Mouse (Mus musculus): ENCODE measurements around the gene Psmb5. TPM values are rescaled to one million over a fixed set of nuclear protein-coding genes. Genes with fewer than 3 reads are reported as not detected.
A peak's percentile ranks its signal among the peaks of the same experiment; 100 is the strongest.

Psmb5 gene
- polyA plus RNA-seq, 1 experiment from 2014 or later: 400 TPM

DNA sequence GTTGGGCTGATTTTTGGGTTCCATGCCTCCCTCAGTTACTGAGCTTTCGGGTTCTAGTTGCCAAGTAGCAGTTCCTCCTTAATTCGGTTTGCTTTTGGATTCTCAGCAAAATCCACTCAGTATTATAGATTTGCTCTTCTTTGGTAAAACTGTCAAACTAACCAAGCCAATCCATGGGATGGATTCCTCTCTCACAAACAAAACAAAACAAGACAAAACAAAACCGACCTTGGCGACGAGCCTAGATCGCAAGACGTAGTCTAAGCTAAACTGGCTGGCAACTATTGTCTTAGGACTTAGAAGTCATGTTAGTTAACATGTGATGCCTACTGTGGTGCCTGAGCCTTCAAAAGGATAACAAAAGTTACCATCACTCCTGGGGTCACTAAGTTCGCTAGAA, 14.1 kb downstream of the Psmb5 start:
- Histone ChIP-seq H3K9me3 (no peaks in the 10 kb centered on the region), H3K4me1 (peaks cover 23% of the 10 kb centered on the region), H3K4me3 (peak overlapping the region; percentile 55), H3K4me2 (replicated peaks) (peak overlapping the region; percentile 47), H3K36me3 (peaks cover 6% of the 10 kb centered on the region; the same call in 1 of the 2 replicates), H3K27me3 (no peaks in the 10 kb centered on the region), H3K9ac (replicated peaks) (no peak overlapping the region), H3K27ac (replicated peaks) (peak overlapping the region; percentile 50)
- ATAC-seq (ENCODE audit: low FRiP score, low read depth): no peak
- 87% methylated on average over 8 of the region's 8 CpGs for WGBS

DNA sequence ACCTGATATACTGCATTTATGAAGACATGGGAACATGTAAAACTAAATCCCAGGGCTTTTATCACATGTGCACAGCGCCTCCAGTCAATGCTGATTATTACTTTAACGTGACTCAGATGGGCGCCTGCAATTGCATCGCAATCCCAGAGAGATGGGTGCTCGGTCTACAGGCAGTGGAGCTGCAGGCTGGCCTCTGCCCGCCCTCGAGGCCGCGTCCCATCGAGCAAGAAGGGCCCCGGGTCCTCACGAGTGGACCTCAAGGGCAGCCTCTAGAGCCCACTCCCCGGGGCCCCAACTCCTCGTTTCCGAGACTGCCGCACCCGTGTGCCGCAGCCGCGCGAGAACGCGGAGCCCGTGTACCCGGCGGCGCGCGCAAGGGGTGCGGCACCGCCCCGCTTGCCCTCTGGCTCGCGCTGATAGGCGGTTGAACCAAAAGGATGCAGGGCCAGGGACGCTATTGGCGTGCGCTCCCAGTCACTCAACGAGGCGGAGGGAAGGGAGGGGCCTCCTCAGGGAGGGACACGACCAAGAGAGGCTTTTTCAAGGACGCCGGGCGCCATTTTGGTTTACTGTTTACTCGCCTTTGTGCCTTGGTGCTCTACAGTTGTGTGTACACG, 14.7 kb downstream of the Psmb5 start:
- H3K9ac ChIP-seq (replicated peaks): peak overlapping the region; percentile 71
- H3K4me1 ChIP-seq: peaks cover 23% of the 10 kb centered on the region
- ATAC-seq (ENCODE audit: low FRiP score, low read depth): peak; percentile 99
- WGBS: under 1% methylated on average over 46 of the region's 46 CpGs
- H3K36me3 ChIP-seq: peaks cover 6% of the 10 kb centered on the region; the same call in 1 of the 2 replicates
- peak overlapping the region; percentile 55 for H3K4me3 ChIP-seq
- peak overlapping the region; percentile 47 for H3K4me2 ChIP-seq (replicated peaks)
- peak overlapping the region; percentile 81 for H3K27ac ChIP-seq (replicated peaks)
- H3K27me3 ChIP-seq: no peaks in the 10 kb centered on the region
- H3K9me3 ChIP-seq: no peaks in the 10 kb centered on the region

DNA sequence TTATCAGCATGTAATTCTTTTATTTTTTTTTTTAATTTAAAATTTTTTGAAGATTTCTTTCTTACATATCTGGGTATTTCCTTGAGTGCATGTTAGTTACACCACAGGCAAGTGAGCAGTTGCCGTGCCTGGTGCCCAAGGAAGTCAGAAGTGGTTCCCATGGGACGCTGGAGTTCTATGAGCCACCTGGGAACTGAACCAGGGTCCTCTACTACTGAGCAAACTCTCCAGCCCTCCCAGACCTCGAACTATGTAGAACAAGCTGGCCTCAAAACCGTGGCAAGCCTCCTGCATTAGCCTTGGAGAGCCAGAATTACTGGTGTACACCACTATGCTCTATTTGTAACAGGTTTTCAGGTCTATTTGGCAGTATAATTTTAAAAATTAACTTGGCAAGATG, 15.2 kb downstream of the Psmb5 start:
- Histone ChIP-seq H3K9ac (replicated peaks) (peak overlapping the region; percentile 71), H3K4me2 (replicated peaks) (peak overlapping the region; percentile 47)
- peak; percentile 14 for ATAC-seq (ENCODE audit: low FRiP score, low read depth)

DNA sequence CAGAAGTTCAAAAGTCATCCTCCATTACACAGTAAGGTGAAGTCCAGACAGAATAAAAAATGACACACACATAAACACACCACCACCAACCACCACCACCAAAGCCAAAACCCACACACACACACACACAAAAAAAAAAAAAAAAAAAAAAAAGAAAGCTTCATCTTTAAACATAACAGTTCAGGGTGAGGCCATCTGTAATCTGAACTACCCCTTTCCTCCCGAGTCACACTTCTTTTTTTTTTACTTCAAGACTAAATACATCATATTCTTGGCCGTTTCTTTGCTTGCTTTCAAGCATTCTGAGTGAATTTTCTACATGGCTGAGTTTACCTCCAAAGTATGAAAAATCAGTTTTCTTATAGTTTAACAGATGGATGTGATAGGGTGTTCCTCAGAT, 16.2 kb downstream of the Psmb5 start:
- no peak for ATAC-seq (ENCODE audit: low FRiP score, low read depth)
- Histone ChIP-seq H3K4me2 (replicated peaks) (no peak overlapping the region), H3K9ac (replicated peaks) (no peak overlapping the region), H3K4me1 (peaks cover 23% of the 10 kb centered on the region), H3K27me3 (no peaks in the 10 kb centered on the region), H3K9me3 (no peaks in the 10 kb centered on the region), H3K4me3 (no peak overlapping the region), H3K27ac (replicated peaks) (no peak overlapping the region), H3K36me3 (peaks cover 6% of the 10 kb centered on the region; the same call in 1 of the 2 replicates)
- WGBS: 85% methylated on average over 2 of the region's 2 CpGs

More for the DNA sequence above, 15.2 kb downstream of the Psmb5 start:
- H3K4me3 ChIP-seq: peak overlapping the region; percentile 55
- peak overlapping the region; percentile 81 for H3K27ac ChIP-seq (replicated peaks)
- peaks cover 6% of the 10 kb centered on the region; the same call in 1 of the 2 replicates for H3K36me3 ChIP-seq
- WGBS: 40% methylated on average over 4 of the region's 4 CpGs
- no peaks in the 10 kb centered on the region for H3K27me3 ChIP-seq
- H3K9me3 ChIP-seq: no peaks in the 10 kb centered on the region
- peaks cover 23% of the 10 kb centered on the region for H3K4me1 ChIP-seq

DNA sequence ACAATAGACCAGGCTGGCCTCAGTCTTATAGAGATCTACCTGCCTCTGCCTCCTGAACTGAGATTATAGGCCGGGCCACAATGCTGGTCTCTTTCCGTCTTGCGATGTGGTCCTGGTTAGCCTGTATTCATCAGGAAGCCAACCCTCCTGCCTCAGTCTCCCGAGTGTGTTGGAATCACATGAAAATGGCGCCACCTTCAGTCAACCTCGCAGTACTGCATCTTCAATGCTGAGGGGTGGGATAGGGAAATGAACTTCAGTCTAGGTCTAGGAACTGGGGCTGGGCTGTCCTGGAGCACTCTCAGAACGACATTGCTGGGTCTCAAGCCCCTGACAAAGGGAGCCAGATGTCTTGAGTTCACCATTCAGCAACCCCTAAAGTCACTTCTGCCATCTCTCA, 20.7 kb downstream of the Psmb5 start:
- Histone ChIP-seq H3K36me3 (peaks cover 24% of the 10 kb centered on the region), H3K27ac (replicated peaks) (no peak overlapping the region), H3K9ac (replicated peaks) (no peak overlapping the region), H3K4me3 (no peak overlapping the region), H3K4me1 (0 out of 2 replicates have a peak, but pooled peaks cover 4% of the 10 kb centered on the region), H3K4me2 (replicated peaks) (no peak overlapping the region), H3K9me3 (no peaks in the 10 kb centered on the region), H3K27me3 (no peaks in the 10 kb centered on the region)
- no peak for ATAC-seq (ENCODE audit: low FRiP score, low read depth)
- 79% methylated on average over 7 of the region's 7 CpGs for WGBS

DNA sequence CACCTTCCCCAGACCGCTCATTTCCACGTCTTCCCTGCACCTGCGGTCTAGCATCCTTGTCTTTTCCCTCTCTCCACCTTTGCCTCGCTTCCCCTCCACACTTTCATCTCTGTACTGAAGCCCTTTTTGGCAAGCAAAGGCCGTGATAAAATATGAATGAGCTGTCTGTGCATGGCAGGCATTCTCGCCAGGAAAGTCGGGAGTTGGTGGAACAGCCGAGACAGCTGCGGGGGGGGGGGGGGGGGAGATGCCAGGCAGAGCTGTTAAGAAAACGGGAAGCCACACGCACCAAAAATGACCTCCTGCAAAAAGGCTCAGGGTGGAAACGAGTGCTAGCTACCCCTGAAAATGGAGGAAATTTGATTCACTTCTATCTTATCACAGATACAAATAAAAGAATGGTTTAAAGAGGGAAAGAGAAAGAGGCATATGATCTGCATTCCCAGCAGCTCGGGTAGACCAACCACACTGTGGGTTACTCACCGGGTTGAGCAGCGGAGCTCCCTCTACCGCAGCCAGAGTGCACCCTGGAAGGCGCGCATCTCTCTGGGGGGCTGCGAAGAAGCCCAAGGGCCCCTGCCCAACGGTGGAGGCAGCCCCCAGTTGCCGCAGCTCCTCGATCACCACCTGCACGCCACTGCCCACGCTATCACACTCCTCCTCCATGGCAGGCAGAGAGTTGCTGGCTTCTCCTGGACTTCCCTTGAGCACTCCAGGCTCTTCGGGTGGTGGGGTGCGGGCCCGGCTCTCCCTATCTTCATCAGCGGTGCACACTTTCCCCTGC, 23.0 kb downstream of the Psmb5 start:
- no peak for ATAC-seq (ENCODE audit: low FRiP score, low read depth)
- Histone ChIP-seq H3K4me3 (no peak overlapping the region), H3K9me3 (no peaks in the 10 kb centered on the region)

DNA sequence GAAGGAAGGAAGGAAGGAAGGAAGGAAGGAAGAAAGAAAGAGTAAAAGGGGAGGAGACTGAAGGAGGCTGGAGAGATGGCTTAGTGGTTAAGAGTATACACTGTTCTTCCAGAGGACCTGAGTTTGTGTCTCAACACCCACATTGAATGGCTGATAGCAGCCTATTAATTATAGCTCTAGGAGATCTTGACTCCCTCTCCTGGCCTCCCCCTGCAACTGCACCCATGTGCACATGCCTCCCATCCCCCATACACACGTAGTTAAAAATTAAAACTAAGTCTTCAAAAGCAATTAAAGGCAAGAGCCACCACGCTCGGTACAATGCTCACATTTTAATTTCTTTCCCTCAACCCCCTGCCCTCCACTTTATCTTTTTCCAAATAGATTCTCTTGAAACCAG, 23.8 kb downstream of the Psmb5 start:
- H3K27me3 ChIP-seq: no peaks in the 10 kb centered on the region
- no peak overlapping the region for H3K27ac ChIP-seq (replicated peaks)
- H3K9me3 ChIP-seq: no peaks in the 10 kb centered on the region
- H3K4me3 ChIP-seq: no peak overlapping the region
- H3K4me2 ChIP-seq (replicated peaks): no peak overlapping the region
- no peak for ATAC-seq (ENCODE audit: low FRiP score, low read depth)
- WGBS: 94% methylated on average over 3 of the region's 3 CpGs
- peaks cover 19% of the 10 kb centered on the region for H3K36me3 ChIP-seq
- 0 out of 2 replicates have a peak, but pooled peaks cover 4% of the 10 kb centered on the region for H3K4me1 ChIP-seq
- no peak overlapping the region for H3K9ac ChIP-seq (replicated peaks)

More for the DNA sequence above, 23.0 kb downstream of the Psmb5 start:
- 0 out of 2 replicates have a peak, but pooled peaks cover 4% of the 10 kb centered on the region for H3K4me1 ChIP-seq
- H3K4me2 ChIP-seq (replicated peaks): no peak overlapping the region; the same call in 1 of the 2 replicates
- peaks cover 24% of the 10 kb centered on the region for H3K36me3 ChIP-seq
- no peak overlapping the region for H3K27ac ChIP-seq (replicated peaks)
- WGBS: 73% methylated on average over 28 of the region's 28 CpGs
- no peaks in the 10 kb centered on the region for H3K27me3 ChIP-seq
- H3K9ac ChIP-seq (replicated peaks): no peak overlapping the region

DNA sequence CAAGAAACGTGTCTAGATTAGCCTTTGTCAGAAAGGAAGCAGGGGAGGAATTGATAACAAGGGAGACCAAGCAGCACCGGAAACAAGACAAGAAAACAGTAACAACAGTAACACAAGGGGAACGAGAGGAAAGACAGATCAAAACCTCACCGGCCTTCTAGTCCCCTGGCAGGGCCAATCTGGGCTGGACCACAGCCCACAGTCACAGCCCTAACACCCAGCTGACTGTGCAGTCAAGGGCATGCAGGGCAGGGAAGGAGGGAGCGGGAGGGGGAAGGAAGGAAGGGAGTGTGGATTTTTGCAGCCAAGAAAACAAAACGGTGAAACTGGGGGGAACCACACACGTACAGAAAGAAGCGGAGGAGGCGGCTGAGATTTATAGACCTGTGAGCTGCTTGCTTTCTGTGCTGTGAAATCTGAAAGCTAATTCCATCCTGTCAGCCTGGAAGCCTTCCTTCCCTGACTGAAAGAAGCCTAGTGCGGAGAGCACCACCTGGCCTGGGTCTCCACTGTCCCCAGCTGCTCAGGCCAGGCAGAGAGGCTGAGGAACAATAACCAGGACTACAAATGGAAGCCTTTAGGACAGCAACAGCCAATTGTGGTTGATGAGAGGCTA, 25.4 kb downstream of the Psmb5 start:
- 81% methylated on average over 10 of the region's 10 CpGs for WGBS
- Histone ChIP-seq H3K27ac (replicated peaks) (0 out of 2 replicates have a peak overlapping the region, but pooled peaks have one; percentile 35), H3K9me3 (no peaks in the 10 kb centered on the region), H3K9ac (replicated peaks) (no peak overlapping the region), H3K4me2 (replicated peaks) (no peak overlapping the region), H3K36me3 (peaks cover 18% of the 10 kb centered on the region), H3K27me3 (no peaks in the 10 kb centered on the region), H3K4me1 (0 out of 2 replicates have a peak, but pooled peaks cover 4% of the 10 kb centered on the region), H3K4me3 (no peak overlapping the region)
- ATAC-seq (ENCODE audit: low FRiP score, low read depth): no peak

DNA sequence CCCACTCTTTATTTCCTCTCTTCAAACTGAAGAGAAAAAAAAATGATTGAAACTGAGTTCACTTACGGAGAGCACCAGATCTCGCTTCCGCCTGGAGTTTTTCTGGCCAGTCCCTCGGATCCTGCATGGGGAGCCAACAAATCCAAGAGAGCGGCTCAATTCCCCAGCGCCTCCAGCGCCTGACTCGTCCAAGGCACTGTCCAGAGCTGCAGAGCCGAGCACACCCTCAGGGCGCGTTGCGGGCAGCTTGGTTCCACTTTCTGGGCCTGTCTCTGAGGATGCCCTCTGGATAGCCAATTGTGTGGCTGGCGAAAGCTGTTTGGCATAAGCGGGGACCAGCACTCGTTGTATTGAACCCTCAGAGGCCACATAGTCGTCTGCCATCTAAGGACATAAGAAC, 26.8 kb downstream of the Psmb5 start:
- ATAC-seq (ENCODE audit: low FRiP score, low read depth): no peak
- Histone ChIP-seq H3K4me1 (0 out of 2 replicates have a peak, but pooled peaks cover 4% of the 10 kb centered on the region), H3K4me2 (replicated peaks) (no peak overlapping the region), H3K9me3 (no peaks in the 10 kb centered on the region), H3K36me3 (peaks cover 18% of the 10 kb centered on the region), H3K27ac (replicated peaks) (no peak overlapping the region), H3K27me3 (no peaks in the 10 kb centered on the region), H3K4me3 (no peak overlapping the region), H3K9ac (replicated peaks) (no peak overlapping the region)
- WGBS: 88% methylated on average over 16 of the region's 16 CpGs

DNA sequence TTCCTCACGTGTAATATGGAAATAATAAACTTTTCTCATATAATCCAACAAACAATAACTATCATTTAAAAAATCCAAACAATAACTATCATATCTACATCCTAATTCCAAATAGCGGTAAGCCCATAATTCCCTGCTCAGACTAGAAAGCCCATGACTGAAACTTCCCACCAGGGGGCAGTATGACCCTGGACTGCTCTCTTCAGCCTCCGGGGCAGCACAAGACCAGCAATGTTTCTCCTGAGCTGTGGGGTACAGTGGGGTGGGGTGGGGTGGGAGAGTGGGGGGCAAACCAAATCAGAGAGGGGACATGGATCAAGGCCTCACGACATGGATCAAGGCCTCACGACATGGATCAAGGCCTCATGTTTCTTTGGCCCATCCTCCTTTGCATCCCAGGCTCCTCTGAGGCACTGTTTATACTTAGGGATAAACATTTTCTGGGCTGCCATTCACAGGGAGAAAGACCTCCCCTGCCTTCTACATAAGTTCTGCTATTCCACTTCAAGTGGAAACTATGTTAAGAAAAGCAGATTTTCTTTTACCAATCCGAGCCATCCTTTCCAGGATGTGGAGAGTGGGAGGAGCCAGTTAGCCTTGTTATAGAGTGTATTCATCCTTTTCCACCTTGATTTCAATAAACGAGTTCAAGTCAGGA, 34.0 kb downstream of the Psmb5 start:
- no peak overlapping the region for H3K4me3 ChIP-seq
- WGBS: 51% methylated on average over 7 of the region's 7 CpGs
- H3K9ac ChIP-seq (replicated peaks): no peak overlapping the region
- peaks cover 13% of the 10 kb centered on the region for H3K36me3 ChIP-seq
- no peaks in the 10 kb centered on the region for H3K4me1 ChIP-seq
- H3K9me3 ChIP-seq: no peaks in the 10 kb centered on the region
- H3K27me3 ChIP-seq: no peaks in the 10 kb centered on the region
- H3K27ac ChIP-seq (replicated peaks): no peak overlapping the region
- ATAC-seq (ENCODE audit: low FRiP score, low read depth): peak; percentile 60
- H3K4me2 ChIP-seq (replicated peaks): no peak overlapping the region

DNA sequence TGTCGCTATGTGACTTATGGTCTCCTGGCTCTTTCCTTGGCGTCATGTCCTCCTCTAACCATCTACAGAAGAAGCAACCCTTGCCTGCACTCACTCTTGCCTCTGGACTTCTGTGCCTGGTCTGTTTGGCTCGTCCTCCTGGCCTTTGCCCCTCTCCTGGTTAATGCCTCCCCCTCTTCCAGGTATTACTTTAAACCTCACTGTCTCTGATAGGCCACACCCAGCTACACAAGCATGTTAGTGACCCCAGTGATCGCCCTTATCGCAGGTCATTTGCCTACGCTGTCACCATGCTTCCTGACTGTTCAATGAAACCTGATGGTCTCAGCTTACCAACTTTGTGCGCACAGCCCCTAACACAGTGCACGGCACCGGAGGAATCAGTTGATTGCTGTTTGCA, 35.3 kb downstream of the Psmb5 start:
- no peaks in the 10 kb centered on the region for H3K9me3 ChIP-seq
- H3K4me3 ChIP-seq: no peak overlapping the region
- H3K27ac ChIP-seq (replicated peaks): no peak overlapping the region
- H3K9ac ChIP-seq (replicated peaks): no peak overlapping the region
- H3K4me1 ChIP-seq: peaks cover 5% of the 10 kb centered on the region; the same call in 1 of the 2 replicates
- no peak for ATAC-seq (ENCODE audit: low FRiP score, low read depth)
- H3K27me3 ChIP-seq: no peaks in the 10 kb centered on the region
- H3K4me2 ChIP-seq (replicated peaks): no peak overlapping the region
- peaks cover 13% of the 10 kb centered on the region for H3K36me3 ChIP-seq
- 91% methylated on average over 9 of the region's 9 CpGs for WGBS
